Mouse (Mus musculus) regulatory T cell (primary cell): ENCODE results near the gene Tns3.

ENCODE experiments used
- in situ Hi-C: fragments of 300-600 bp; cut with MboI, MseI; formaldehyde crosslinking; loops from one replicate; pipeline ENCODE4 v1.15.1; 2025; ENCODE audit warnings: high pct_unique_total_duplicates

Tns3 gene

DNA sequence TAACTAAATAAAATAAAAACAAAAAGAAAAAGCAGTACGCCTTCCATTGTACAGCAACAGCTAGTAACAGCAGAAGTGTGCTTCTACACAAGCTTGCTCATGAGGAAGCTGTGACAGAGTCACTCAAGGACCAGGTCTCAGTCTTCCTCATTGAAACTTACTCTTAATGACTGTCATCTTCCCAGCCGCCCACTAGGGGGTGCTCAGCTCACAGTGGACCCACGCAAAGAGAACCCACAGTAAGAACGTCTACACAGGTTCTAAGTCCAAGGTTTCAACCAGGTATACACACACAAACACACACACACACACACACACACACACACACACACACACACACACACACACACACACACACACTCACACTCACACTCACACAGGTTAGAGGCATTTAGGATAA, 129.4 kb downstream of the Tns3 start:
- in situ Hi-C loops = loop anchor here (10.0 kb wide), 1 partner anchor 410 kb away; no protein-coding TSS in a partner anchor

DNA sequence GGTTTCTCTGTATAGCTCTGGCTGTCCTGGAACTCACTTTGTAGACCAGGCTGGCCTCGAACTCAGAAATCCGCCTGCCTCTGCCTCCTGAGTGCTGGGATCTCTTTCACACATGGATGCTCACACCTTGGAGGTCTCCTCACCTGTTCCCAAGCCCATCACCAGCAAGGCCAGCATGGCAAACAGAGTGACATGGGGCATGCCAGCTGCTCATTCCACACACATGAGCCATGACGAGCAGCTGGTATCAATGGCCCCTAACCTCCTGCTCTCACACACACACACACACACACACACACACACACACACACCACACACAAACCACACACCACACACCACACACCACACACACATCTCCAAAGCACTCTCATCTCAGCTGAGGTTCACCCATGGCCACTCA, 131.6 kb downstream of the Tns3 start:
- in situ Hi-C loops = loop anchor here (10.0 kb wide), 1 partner anchor 412 kb away; no protein-coding TSS in a partner anchor

GRCm38 (mm10) chr11:8532112-8532747, 132.1 kb downstream of the Tns3 start:
- in situ Hi-C loops = loop anchor here (10.0 kb wide), 1 partner anchor 413 kb away; no protein-coding TSS in a partner anchor

GRCm38 (mm10) chr11:8530506-8530905, 133.8 kb downstream of the Tns3 start:
- in situ Hi-C loops = loop anchor here (10.0 kb wide), 1 partner anchor 414 kb away; no protein-coding TSS in a partner anchor

DNA sequence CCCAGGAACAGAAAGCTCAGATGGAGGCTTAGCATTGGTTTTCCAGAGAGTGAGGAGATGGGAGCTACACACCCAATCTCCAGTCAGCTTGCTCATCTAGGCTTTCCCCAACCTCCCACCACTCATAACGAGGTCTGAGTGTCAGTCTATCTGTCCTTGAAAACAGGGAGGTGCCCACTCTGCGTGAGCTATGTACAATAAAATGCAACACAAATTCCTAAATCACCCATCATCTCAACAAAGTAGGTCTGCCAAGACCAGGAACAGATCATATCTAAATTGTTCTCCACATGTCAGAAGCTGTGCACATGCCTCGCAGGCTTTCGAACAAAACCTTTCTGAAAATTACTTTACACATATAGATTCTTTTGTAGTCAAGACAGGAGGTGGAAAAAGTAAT, 134.3 kb downstream of the Tns3 start:
- in situ Hi-C loops = loop anchor here (10.0 kb wide), 1 partner anchor 415 kb away; no protein-coding TSS in a partner anchor

DNA sequence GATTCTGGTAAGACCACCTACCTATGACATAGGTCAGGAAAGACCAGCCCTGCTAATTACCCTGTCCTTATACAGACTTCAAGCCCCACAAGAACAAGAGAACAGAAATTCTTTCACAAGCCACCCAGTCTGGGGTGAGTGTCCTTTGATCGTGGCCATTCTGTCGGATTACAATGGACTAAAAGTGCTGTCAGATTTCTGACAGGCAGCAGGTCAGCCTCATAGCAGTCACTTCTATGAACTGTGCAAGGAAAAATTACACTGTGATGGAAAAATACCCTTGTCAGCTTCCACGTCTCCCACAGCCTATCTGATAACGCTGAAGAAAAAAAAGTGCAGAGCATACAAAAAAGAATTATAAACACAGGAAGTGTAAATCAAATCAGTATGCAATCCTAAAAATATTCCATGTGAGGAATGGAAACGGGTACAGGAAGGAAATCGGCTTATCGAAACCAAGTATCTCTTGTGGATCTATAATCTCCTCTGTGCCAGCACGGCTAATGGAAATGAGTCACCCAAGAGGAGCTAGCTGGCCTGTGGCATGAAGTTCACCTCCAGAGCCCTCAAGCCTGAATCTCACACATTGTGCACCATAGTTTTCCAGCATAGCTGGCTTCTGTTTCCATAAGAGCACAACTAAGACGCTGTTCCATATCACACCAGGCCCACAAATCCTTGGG, 138.7 kb downstream of the Tns3 start:
- in situ Hi-C loops = loop anchor here (10.0 kb wide), 2 partner anchors 609 to 769 kb away; no protein-coding TSS in a partner anchor

DNA sequence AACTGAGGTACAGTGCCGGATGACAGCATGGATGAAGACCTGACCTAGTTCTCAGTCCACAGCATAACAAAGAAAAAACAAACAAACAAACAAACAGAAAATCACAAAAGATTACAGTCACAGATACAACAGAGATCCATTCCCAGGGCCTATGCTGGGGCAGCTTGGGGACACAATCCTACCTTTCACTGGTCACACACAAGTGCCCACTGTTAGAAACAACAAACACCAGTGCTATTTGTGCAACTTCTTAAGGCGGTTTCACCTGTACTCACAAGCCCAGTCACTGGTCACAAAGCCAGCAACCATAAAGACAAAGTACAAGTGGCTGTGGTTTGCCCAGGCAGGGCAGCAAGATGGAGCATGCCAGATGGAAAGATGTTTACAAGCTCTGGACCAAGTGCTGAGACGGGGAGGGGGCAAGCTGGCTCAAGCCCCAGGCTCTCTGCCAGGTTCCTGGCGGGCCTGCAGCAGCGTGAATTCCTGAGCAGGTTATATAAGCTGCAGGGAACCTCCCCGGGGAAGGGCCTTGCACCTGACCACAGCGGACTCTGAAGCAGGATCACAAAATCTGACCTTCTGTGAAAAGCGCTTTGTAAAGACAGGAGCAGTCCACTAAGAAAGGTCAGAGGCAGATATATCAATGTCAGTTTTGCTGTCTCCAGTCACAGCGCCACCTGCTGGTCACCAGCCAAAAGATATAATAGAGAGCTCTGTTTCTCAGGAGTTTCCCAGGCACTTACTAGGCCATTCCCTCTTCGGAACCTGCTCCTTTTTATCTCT, 140.8 kb downstream of the Tns3 start:
- in situ Hi-C loops = loop anchor here (5.0 to 10.0 kb wide), 4 partner anchors 91 to 771 kb away; no protein-coding TSS in a partner anchor

DNA sequence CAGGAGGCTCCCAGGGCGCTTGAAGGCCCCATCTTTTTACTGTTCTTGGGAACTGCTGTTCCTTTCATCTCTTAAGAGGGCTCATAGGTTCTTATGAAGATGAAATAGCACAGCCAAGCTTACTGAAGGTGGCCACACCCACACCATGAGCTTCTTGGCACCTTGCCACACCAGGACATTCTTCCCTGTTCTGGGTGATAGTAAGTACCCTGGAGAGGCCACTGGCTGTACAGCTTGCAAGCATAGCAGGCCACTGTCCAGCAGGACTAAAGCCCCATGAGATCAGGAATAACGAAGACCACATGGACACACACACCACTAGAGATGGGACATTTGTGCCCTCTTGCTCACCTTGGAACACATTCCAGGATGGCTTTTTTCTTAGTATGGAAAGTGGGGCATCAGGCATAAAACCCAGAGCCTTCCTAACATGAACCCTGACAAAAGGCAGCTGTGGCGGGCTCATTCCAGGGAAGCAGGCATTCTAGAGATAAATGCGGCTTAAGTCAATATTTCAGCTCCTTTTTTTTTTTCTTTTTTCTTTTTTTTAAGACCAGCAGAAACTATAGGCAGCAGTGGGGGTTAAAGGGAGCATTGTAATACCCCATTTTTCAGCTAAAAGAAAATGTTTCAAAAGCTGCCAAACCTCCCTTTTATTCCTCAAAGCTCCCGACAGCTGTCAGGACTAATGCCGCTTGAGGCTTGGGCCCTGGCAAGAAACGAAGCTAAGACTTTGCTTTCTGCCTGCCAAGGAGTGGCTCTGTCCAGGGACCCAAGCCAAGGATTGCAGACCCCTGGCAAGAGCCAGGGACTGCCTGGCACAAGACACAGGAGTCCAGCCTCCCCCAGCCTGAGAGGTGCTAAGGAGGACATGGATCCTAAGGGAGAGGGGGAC, 150.7 kb downstream of the Tns3 start:
- in situ Hi-C loops = no loop called here

DNA sequence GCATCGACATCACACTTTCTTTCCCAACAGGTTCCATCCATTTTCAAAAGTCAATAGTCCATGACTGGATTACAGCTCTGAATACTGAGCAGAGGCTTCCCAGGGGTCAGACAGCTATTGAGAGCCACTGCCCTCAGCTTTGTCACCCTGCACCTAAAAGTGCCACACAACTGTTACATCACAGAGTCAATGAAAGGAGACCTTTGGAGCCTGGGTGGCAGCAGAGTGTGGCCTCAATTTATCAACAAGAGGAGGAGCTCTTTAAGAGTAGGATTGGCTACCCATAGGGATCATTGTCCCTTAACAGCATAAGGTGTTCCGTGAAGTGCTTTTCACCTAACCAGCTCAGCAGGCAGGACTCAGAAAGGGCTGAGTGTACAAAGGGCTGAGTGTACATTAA, 154.0 kb downstream of the Tns3 start:
- in situ Hi-C loops = no loop called here

DNA sequence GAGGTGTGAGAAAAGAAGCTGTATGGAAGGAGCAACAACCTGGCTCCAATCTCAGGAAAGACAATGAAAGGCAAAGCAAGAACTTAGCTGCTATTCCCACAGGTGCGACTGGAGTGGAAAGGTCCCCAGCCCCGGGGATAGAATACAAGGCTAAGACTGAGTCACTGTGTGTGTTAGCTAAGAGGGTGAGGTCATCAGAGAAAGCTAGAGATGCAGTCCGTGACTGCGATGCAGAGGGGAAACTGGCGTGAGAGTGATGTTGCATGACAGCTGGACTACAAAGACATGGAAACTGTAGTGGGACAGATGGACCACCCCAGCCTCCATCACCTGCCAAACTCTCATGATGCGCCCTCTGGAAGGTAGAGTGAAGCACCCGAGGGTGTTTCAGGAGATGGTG, 154.7 kb downstream of the Tns3 start:
- in situ Hi-C loops = no loop called here

- in situ Hi-C loops = no loop called here
Measured at GRCm38 (mm10) chr11:8503735-8504134, 160.6 kb downstream of the Tns3 start.

DNA sequence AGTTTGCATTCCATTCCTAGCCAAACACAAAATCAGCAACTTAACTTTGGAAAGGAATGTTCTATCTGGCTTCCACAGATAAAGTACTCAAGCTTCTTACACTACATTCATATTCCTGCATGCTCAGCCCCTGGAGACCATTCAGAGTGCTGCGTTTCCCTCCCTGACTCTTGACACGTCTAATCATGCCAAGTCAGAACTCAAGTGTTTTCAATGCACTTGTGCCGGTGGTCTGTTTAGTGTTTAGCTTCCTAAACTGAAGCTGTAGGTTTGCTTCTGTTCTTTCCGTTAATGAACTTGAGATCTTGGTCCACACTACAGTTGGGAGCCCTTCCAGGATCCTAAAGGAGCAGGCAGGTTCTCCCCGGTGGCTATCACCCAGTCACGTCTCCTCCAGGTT, 163.5 kb downstream of the Tns3 start:
- in situ Hi-C loops = no loop called here

- in situ Hi-C loops = no loop called here
Measured at GRCm38 (mm10) chr11:8497136-8497535, 167.2 kb downstream of the Tns3 start.

- in situ Hi-C loops = no loop called here
Measured at GRCm38 (mm10) chr11:8496686-8497085, 167.6 kb downstream of the Tns3 start.

GRCm38 (mm10) chr11:8495801-8496200, 168.5 kb downstream of the Tns3 start:
- in situ Hi-C loops = no loop called here

DNA sequence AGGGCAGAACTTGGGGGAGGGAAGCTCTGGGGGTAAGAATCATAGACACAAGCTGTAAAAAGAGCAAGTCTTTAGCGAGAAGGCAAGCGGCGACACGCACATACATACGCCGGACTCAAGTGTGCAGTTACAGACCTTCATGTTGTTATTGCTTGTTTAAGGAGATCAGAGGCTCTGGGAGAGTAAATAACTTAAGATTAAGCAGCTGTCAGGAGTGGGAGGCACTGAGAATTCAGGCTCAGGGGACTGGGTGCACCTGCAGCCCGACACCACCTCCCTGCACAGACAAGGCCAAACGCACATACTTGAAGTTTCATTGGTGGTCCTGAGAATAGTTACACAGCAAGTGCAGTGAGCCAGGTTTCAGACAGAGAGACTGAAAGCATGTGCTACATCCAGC, 169.3 kb downstream of the Tns3 start:
- in situ Hi-C loops = no loop called here

DNA sequence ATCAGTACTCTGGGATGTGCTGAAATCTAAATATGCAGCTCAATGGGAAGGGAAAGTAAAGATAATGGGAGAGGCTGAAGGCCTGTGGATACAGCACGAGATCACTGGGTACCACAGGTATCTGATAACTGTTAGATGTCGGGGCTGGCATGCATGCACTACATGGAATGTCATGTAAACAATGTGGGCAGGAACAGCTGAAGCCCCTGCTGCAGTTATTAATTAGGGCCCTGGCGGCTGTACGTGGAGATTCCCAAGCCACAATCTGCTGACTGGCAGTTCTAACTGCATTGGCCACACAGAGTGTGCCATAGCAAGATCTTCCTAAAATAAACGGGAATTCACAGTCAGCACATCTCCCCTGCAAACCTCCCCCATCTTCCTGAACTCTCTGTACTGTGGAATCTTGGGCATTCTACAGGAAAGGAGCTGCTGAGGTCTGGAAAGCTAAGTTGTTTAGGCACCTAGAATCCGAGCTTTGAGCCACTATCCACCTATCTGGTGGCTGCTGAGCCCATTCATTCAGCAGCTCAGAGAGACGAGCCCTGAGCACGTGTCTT, 170.3 kb downstream of the Tns3 start:
- in situ Hi-C loops = no loop called here

DNA sequence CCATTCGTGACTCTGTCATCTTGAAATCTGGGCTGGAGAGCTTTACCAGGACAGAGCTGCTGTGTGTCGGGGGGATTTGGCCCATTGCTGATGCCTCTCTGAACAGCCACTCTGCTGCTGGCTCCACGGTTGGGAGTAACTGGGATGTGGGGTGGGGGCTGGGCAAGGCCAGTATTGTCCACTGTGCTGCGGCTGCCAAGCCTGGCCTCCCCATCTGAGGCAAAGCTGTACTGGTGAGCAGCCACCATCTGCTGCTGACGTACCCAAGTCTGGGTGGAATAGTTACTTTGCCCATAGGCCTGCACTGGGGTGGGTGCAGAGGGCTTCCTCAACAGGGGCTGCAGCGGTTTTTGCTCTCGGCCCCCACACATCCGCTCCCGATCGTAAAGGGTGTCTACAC, 172.0 kb downstream of the Tns3 start:
- in situ Hi-C loops = no loop called here

GRCm38 (mm10) chr11:8488248-8488647, 176.1 kb downstream of the Tns3 start:
- in situ Hi-C loops = no loop called here

DNA sequence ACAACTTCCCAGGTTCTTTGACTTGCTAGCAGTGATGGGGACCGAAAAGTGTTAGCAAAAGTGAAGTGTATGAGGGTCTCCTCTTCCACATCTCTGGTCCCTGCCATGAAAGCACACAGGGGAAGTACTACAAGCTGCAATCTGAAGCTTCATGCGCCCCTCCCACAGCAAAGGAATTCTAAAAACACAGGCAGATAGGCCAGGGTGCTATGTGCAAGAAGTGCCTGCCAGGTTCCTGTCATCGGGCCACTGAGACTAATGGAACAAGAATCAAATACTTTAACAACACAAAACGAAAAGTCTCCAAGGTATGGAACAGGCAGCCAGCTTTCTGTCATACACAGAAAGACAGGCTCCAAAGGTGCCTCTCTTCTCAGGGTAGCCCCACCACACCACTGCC, 177.8 kb downstream of the Tns3 start:
- in situ Hi-C loops = no loop called here

GRCm38 (mm10) chr11:8484538-8484937, 179.8 kb downstream of the Tns3 start:
- in situ Hi-C loops = no loop called here
